Mouse (Mus musculus) lung, postnatal 0 days (tissue): Measurements from ENCODE around the gene Lysmd4.

Source experiments
- CTCF ChIP-seq: IDR thresholded peaks from 2 replicates; pipeline ENCODE4 v1.5.1; 2016; ENCODE audit warnings: antibody characterized with exemption, mild to moderate bottlenecking
- EP300 ChIP-seq: IDR thresholded peaks from 2 replicates; pipeline ENCODE4 v1.6.1; 2016; ENCODE audit warnings: antibody characterized with exemption, mild to moderate bottlenecking, control low read depth

- no peak for TF ChIP-seq CTCF
- TF ChIP-seq EP300, result no peak
These were observed 6.0 kb downstream of the Lysmd4 start for GRCm38 (mm10) chr7:67228390-67228789.
